Mouse (Mus musculus) CD4-positive, CD25-positive, alpha-beta regulatory T cell (primary cell): Measurements from ENCODE around the gene Ropn1l. TPM values are rescaled to one million over a fixed set of nuclear protein-coding genes. Genes with fewer than 3 reads are reported as not detected.

Experiments used
- polyA plus RNA-seq: library from polyadenylated mRNA; unstranded; fragments of 100-300 nt; shearing (Covaris generic); gene quantifications from one replicate; pipeline ENCODE4 v1.2.1, GENCODE M21; 2017

Gene Ropn1l
- polyA plus RNA-seq = not detected

GRCm38 (mm10) chr15:31453098-31453916 lies at the start of gene Ropn1l:
Gene Ropn1l (minus strand): TSS chr15:31453737.

Other genes with a start within 250 kb of the Ropn1l start
- 45.4 TPM for gene Dap, start 229.4 kb downstream of the Ropn1l start, polyA plus RNA-seq
- gene Ankrd33b, start 86.0 kb downstream of the Ropn1l start, polyA plus RNA-seq = not detected
- 8.4 TPM for gene March6, start 77.3 kb upstream of the Ropn1l start, polyA plus RNA-seq
- gene Cmbl, start 111.7 kb upstream of the Ropn1l start, polyA plus RNA-seq = 0.25 TPM
- gene Cct5, start 148.1 kb upstream of the Ropn1l start, polyA plus RNA-seq = 357 TPM
- gene Fam173b, start 148.1 kb upstream of the Ropn1l start, polyA plus RNA-seq = 12.9 TPM